Mouse (Mus musculus) frontal cortex, postnatal 10 days (tissue): ENCODE data around the gene Kdr.

Source experiments
- DNase-seq, 2 experiments: peaks; one replicate each; pipeline ENCODE4 v3.0.0; 2022; ENCODE audit warnings: low spot score in 2 of 2, mixed read lengths in 1 of 2

Kdr gene

GRCm38 (mm10) chr5:75978374-75979100, at the start of gene Kdr:
TSS of gene Kdr (minus strand) at chr5:75978458.
- peak in 1 of 2 experiments; percentile 29 for DNase-seq

GRCm38 (mm10) chr5:76026805-76027204, 48.5 kb upstream of the Kdr start:
- DNase-seq, result no peak

GRCm38 (mm10) chr5:76025996-76026665, 47.9 kb upstream of the Kdr start:
- DNase-seq, result no peak

GRCm38 (mm10) chr5:76023011-76023773, 44.9 kb upstream of the Kdr start:
- no peak for DNase-seq

GRCm38 (mm10) chr5:76022436-76022835, 44.2 kb upstream of the Kdr start:
- DNase-seq, result no peak

GRCm38 (mm10) chr5:76018321-76018720, 40.1 kb upstream of the Kdr start:
- DNase-seq, result no peak

- no peak for DNase-seq
Observed at GRCm38 (mm10) chr5:76016086-76016485, 37.8 kb upstream of the Kdr start.

GRCm38 (mm10) chr5:76013881-76014431, 35.7 kb upstream of the Kdr start:
- DNase-seq, result no peak

GRCm38 (mm10) chr5:76006403-76006802, 28.1 kb upstream of the Kdr start:
- DNase-seq, result no peak

- no peak for DNase-seq
Observed at GRCm38 (mm10) chr5:75990212-75990611, 12.0 kb upstream of the Kdr start.

GRCm38 (mm10) chr5:75987530-75987929, 9.3 kb upstream of the Kdr start:
- no peak for DNase-seq

- no peak for DNase-seq
Observed at GRCm38 (mm10) chr5:75980521-75981311, 2.5 kb upstream of the Kdr start.

GRCm38 (mm10) chr5:75979108-75979507, 850 bp upstream of the Kdr start:
- DNase-seq, result no peak

GRCm38 (mm10) chr5:75977441-75978373, 551 bp downstream of the Kdr start:
- peak in 1 of 2 experiments; percentile 24 for DNase-seq

GRCm38 (mm10) chr5:75976696-75977095, 1.6 kb downstream of the Kdr start:
- no peak for DNase-seq

- DNase-seq, result no peak
Observed at GRCm38 (mm10) chr5:75975398-75975797, 2.9 kb downstream of the Kdr start.

GRCm38 (mm10) chr5:75974543-75975130, 3.6 kb downstream of the Kdr start:
- DNase-seq, result no peak

- no peak for DNase-seq
Observed at GRCm38 (mm10) chr5:75969887-75970286, 8.4 kb downstream of the Kdr start.

- DNase-seq, result no peak
Observed at GRCm38 (mm10) chr5:75962558-75962957, 15.7 kb downstream of the Kdr start.
